Mouse (Mus musculus) liver, adult 2 months (tissue): Measurements from ENCODE around the gene Senp6.

Experiments used
- CTCF ChIP-seq: fragments of 200-500 bp; IDR thresholded peaks from 2 replicates; pipeline ENCODE4 v1.5.1; 2011; ENCODE audit warnings: low read depth, low read length, control low read depth
- POLR2A ChIP-seq: fragments of 200-500 bp; IDR thresholded peaks from 2 replicates; pipeline ENCODE4 v1.6.1; 2011; ENCODE audit warnings: low read length, control low read depth; ENCODE audit not compliant: insufficient read depth; ENCODE audit errors: extremely low read depth

GRCm38 (mm10) chr9:80173629-80174028 lies 106.9 kb downstream of the Senp6 start:
- TF ChIP-seq POLR2A: no peak
- TF ChIP-seq CTCF: no peak
